Mouse (Mus musculus): Measurements from ENCODE around the gene Pycr1.
A peak's percentile ranks its signal among the peaks of the same experiment; 100 is the strongest.
"Not testable (repeated sequence)": the region's sequence is repeated elsewhere in the genome, so short reads cannot be mapped to it uniquely, and the experiment has no call there.

Gene Pycr1

DNA sequence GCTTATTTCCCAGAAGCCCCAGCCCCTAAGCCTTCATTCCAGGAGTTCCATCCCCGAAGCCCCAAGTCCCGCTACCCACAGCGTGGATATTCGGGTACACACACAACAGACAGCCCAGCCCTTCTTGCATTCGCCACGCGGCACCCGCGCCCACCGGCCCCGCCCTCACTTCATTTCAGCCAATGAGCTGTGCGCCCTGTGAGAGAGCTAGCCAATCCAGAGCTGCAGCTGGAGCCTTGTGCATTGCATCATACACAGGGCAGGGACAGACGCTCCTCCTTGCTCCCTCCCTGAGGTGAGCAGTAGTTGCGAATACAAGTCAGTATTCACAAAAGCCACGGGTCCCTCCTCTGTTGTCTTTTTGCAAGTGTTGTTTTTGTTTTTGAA, at the start of gene Pycr1:
Gene Pycr1 (minus strand): TSS at position 169 of the 387 bp plus-strand sequence.
- DNase-seq (ENCODE audit: low read depth, low spot score), result peak; percentile 93

GRCm38 (mm10) chr11:120692471-120693011, 49.0 kb upstream of the Pycr1 start:
- no peak for DNase-seq (ENCODE audit: low read depth, low spot score)

GRCm38 (mm10) chr11:120689365-120689764, 45.8 kb upstream of the Pycr1 start:
- DNase-seq (ENCODE audit: low read depth, low spot score), result no peak

GRCm38 (mm10) chr11:120686650-120687272, 43.2 kb upstream of the Pycr1 start:
- no peak for DNase-seq (ENCODE audit: low read depth, low spot score)

DNA sequence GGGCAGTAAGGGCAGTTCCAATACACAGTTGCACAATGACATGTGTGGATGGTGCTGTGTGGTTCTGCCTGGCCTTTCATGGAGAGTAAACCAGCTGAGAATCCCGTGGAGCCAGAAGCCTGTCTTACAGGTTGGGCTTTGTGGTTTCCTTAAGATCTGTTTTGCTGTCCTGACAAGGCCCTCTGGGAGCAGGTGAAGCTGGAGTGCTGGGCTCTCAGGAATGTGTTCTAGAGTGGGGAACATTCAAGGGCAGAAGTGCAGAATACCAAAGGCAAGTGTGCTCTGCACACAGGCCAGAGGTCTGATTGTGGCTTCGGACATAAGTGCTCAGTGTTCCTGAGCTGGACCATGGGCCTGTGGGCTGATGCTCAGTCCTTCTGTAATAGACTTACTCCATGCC, 41.1 kb upstream of the Pycr1 start:
- no peak for DNase-seq (ENCODE audit: low read depth, low spot score)

DNA sequence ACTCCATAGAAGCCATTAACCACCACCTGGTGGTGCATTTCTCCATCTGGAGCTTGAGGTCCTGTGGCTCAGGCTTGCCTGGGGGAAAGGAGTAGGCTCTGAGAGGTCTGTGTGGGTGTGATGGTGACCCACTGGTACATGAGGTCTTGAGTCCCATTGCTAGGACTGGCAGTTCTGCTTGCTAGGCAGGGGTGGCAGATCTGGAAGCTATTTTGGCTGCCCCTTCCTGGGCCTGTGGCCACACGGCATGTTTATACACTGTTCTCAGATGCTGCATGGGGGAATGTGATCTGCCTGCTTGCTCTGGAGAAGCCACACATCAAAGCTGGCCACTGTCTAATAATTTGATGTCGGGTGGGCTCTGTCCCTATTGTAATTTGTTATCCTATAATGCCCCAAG, 40.5 kb upstream of the Pycr1 start:
- no peak for DNase-seq (ENCODE audit: low read depth, low spot score)

- no peak for DNase-seq (ENCODE audit: low read depth, low spot score)
These were observed 40.0 kb upstream of the Pycr1 start for GRCm38 (mm10) chr11:120683536-120683935.

- DNase-seq (ENCODE audit: low read depth, low spot score), result no peak
These were observed 39.1 kb upstream of the Pycr1 start for GRCm38 (mm10) chr11:120682683-120683082.

DNA sequence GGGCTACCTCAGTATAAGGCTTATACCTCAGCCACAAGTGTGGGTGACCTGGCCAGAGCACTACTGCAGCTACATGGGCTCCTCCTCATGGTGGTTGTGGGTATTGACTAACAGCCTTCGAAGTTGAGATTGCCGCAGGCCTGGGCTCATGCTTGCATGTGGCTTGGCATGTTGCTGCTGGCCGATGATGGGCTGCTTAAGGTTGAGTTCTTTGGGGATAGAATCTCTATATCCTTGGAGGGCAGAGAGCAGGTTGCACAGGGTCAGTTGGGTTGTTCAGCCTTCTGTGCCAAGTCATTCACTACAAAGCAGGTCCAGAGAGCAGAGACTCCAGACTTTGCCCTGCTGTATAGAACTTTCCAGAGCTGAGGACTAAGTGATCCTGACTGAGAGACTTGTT, 36.3 kb upstream of the Pycr1 start:
- peak; percentile 36 for DNase-seq (ENCODE audit: low read depth, low spot score)

GRCm38 (mm10) chr11:120676951-120677350, 33.4 kb upstream of the Pycr1 start:
- DNase-seq (ENCODE audit: low read depth, low spot score), result no peak

- not testable (repeated sequence) for DNase-seq (ENCODE audit: low read depth, low spot score)
These were observed 32.3 kb upstream of the Pycr1 start for GRCm38 (mm10) chr11:120675875-120676274.

DNA sequence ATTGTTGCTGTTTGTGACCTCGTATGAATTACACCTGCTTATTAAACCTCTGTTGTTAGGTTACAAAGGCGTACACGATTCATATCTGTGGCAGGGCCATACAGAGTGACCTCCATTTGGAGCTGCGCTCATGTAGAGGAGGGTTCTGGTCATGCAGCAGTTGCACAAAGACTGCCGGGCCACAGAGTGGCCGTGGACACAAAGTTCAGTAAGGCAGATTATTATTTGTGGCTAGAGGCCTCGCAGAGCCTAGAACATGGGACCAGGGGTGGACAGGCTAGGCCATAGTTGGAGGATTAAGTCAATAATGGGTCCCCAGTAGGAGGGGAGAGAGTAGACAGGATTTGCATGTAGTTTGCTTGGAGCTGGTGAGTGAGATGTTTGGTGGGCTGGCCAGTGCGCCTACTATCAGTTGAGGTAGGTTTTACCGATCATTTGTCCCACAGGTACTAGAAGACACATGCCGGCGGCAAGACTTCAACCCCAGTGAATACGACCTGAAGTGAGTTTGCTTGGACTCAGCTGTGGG, 30.1 kb upstream of the Pycr1 start:
- DNase-seq (ENCODE audit: low read depth, low spot score), result no peak

- peak; percentile 97 for DNase-seq (ENCODE audit: low read depth, low spot score)
These were observed 29.4 kb upstream of the Pycr1 start, which contains the start of gene Aspscr1 for GRCm38 (mm10) chr11:120672687-120673593. Gene Aspscr1, plus strand, starts transcription at chr11:120672973.

DNA sequence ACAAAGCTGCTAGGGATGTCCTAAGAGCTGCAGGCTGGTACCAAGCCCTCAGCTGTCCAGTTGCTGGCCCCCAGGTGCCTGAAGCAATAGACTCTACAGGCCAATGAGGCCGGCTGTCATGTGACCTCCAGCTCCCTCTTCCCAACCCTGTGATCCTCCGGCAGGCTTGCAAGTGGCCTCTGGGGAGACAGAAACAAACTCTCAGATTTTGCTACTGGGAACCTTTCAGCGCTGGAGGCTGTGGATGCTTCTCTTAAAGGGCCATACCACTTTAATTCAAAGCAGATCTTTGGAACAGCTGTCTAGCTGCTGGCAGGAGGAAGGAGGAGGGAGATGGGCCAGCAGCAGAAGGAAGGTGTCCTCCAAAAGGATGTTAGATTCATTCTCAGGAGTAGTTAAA, 23.0 kb upstream of the Pycr1 start:
- DNase-seq (ENCODE audit: low read depth, low spot score), result no peak

GRCm38 (mm10) chr11:120665406-120665805, 21.8 kb upstream of the Pycr1 start:
- no peak for DNase-seq (ENCODE audit: low read depth, low spot score)

DNA sequence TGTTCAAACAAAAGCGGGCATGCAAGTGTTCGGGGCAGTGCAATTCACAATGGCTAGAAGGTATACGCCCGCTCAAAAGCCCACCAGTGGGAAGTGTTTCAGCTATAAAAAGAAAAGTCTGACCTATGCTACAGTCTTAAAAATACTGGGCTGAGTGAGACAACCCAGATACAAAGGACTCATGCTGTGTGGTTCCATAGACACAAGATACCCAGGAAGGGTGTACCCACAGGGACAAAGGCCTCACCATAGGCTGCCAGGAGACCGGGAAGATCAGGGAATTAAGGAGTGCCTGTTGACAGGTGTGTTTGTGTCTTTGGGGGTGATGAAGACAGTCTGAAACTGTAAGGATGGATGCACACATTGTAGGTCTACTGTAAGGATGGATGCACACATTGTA, 20.1 kb upstream of the Pycr1 start:
- DNase-seq (ENCODE audit: low read depth, low spot score), result no peak

DNA sequence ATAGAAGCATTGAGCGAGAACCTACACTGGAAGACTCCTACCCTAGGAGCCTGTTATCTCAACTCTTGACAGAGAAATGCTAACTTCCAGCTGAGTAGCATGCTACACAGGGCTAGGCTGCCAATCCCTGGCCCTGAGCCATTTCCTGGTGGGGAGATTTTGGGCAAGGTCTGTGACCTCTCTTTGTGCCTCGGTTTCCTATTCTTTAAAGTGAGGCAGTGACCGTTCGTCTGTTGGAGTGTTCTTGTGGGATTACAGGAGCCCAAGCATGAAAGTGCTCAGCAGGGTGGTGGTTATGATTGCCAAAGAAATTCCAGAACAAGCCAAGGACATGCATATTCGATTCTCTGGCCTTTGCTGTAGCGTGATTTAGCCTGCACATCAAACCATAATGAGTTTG, 19.2 kb upstream of the Pycr1 start:
- no peak for DNase-seq (ENCODE audit: low read depth, low spot score)

- DNase-seq (ENCODE audit: low read depth, low spot score), result no peak
These were observed 17.5 kb upstream of the Pycr1 start, which contains the start of gene Notum for GRCm38 (mm10) chr11:120661076-120661460. Gene Notum, minus strand, starts transcription at chr11:120661175.

- peak; percentile 30 for DNase-seq (ENCODE audit: low read depth, low spot score)
These were observed 16.9 kb upstream of the Pycr1 start for GRCm38 (mm10) chr11:120660301-120661075.

GRCm38 (mm10) chr11:120659509-120660300, 16.1 kb upstream of the Pycr1 start:
- DNase-seq (ENCODE audit: low read depth, low spot score), result no peak
